27 mouse cellular contexts compared by ENCODE assay signal in genomic region chr4:115832040-115832439, GRCm38 (mm10). TPM values are rescaled to one million over a fixed set of nuclear protein-coding genes. Genes with fewer than 3 reads are reported as not detected.
DNase-seq lines count a peak whose midpoint lies in the region; ATAC-seq and TF ChIP-seq lines count a peak whose summit lies in the region.
"Had no signal": no experiment of that assay in that cellular context is flagged by ENCODE, and none has a peak within 500 bp of the region (broad histone marks: within the 10 kb centered on the region; RNA-seq: fewer than 3 reads in every experiment).

No protein-coding gene starts in this region.

- H3K4me1 ChIP-seq in testis, adult 2 months (ENCODE audit: control insufficient read depth, insufficient read depth, low read length), result peaks cover 11% of the 10 kb centered on the region
- H3K4me1 ChIP-seq in forebrain, embryonic 15.5 days, result peaks cover 13% of the 10 kb centered on the region

- intact Hi-C loops in heart, postnatal 10 days (cut with DNase I), result no loop called here

- WGBS in forebrain, embryonic 15.5 days, result 54% methylated on average over 2 of the region's 2 CpGs

- H3K36me3 ChIP-seq in testis, adult 2 months (ENCODE audit: control insufficient read depth, insufficient read depth, low read length), result no peaks in the 10 kb centered on the region
- no peaks in the 10 kb centered on the region for H3K36me3 ChIP-seq in forebrain, embryonic 15.5 days
- H3K36me3 ChIP-seq: hindbrain, embryonic 15.5 days had no signal

- TF ChIP-seq CTCF in testis, adult 2 months (IDR thresholded peaks at IDR 0.05; ENCODE audit: control insufficient read depth, insufficient read depth, insufficient replicate concordance, low read depth, low read length), result no peak

- no peak overlapping the region for H3K4me2 ChIP-seq in forebrain, embryonic 15.5 days (replicated peaks)
- H3K4me2 ChIP-seq: forebrain, embryonic 13.5 days; heart, embryonic 11.5 days; heart, embryonic 15.5 days; hindbrain, embryonic 15.5 days had no signal

- ATAC-seq in forebrain, embryonic 15.5 days (replicated peaks), result no peak
- no peak for ATAC-seq in cerebellum, adult (ENCODE audit: insufficient number of reproducible peaks, low FRiP score, low TSS enrichment)
- ATAC-seq: forebrain, embryonic 13.5 days; Patski had no signal

- no peaks in the 10 kb centered on the region for H3K9me3 ChIP-seq in forebrain, embryonic 15.5 days
- H3K9me3 ChIP-seq: embryonic facial prominence, embryonic 10.5 days; forebrain, embryonic 13.5 days; heart, embryonic 15.5 days; hindbrain, embryonic 15.5 days had no signal

- no peak overlapping the region for H3K27ac ChIP-seq in testis, adult 2 months (ENCODE audit: control insufficient read depth, insufficient read depth, low read depth, low read length)
- H3K27ac ChIP-seq in forebrain, embryonic 15.5 days (replicated peaks), result no peak overlapping the region
- H3K27ac ChIP-seq: embryonic facial prominence, embryonic 10.5 days; forebrain, embryonic 13.5 days; heart, adult 2 months; heart, embryonic 15.5 days; hindbrain, embryonic 15.5 days had no signal

- H3K9ac ChIP-seq in forebrain, embryonic 15.5 days (replicated peaks), result no peak overlapping the region
- H3K9ac ChIP-seq: forebrain, embryonic 13.5 days; heart, embryonic 15.5 days; hindbrain, embryonic 15.5 days had no signal

- no peaks in the 10 kb centered on the region for H3K27me3 ChIP-seq in testis, adult 2 months (ENCODE audit: control insufficient read depth, insufficient read depth, low read length)
- no peaks in the 10 kb centered on the region for H3K27me3 ChIP-seq in forebrain, embryonic 15.5 days
- H3K27me3 ChIP-seq: CH12.LX; heart, embryonic 15.5 days; hindbrain, embryonic 15.5 days; Patski had no signal

- peak overlapping the region; percentile 7; the same call in 1 of the 2 replicates for H3K4me3 ChIP-seq in testis, adult 2 months (ENCODE audit: control insufficient read depth, low read depth, low read length)
- no peak overlapping the region for H3K4me3 ChIP-seq in forebrain, embryonic 15.5 days
- H3K4me3 ChIP-seq: embryonic facial prominence, embryonic 10.5 days; forebrain, embryonic 13.5 days; heart, adult 2 months; heart, embryonic 15.5 days; hindbrain, embryonic 15.5 days had no signal

- DNase-seq in heart, adult 11 months, result peak; percentile 87
- no peak for DNase-seq in heart, postnatal 10 days
- no peak for DNase-seq in testis, postnatal 10 days (ENCODE audit: low spot score)
- DNase-seq in R1 (ENCODE audit: low read depth, low spot score), result peak; percentile 85
- DNase-seq in layer of hippocampus, adult 9-10 months (ENCODE audit: low spot score), result no peak
- DNase-seq: adrenal gland, postnatal 10 days; cerebellum, adult 18-20 months; cerebellum, adult 9-11 months; cerebellum, postnatal 36 days; gastrocnemius, postnatal 10 days; heart, adult 2 months; kidney, adult 11 months had no signal

- TF ChIP-seq POLR2A in testis, adult 2 months (IDR thresholded peaks at IDR 0.05; ENCODE audit: control insufficient read depth, low read depth, low read length), result no peak

RNA-seq across cellular contexts. Expression of gene Mob3c, which starts 4.1 kb away (rescaled TPM):
- total RNA-seq in heart, postnatal 10 days (2021), result 1 to 10 TPM; 6.1 to 7.0 TPM
- polyA plus RNA-seq in testis, adult 2 months (2012; rRNA removed), result 9.3 and 12.8 TPM in 2 replicates
- 5.2 and 5.9 TPM in 2 replicates for polyA plus RNA-seq in forebrain, embryonic 15.5 days (2015; fragmentation: Nextera tagmentation; extraction: Ambion mirVana)

RNA-seq across cellular contexts. Expression of gene Mknk1, which starts 7.0 kb away (rescaled TPM):
- total RNA-seq in heart, postnatal 10 days (2021), result 10 to 100 TPM; 26.2 to 30.2 TPM
- polyA plus RNA-seq in testis, adult 2 months (2012; rRNA removed), result 29.4 and 31.2 TPM in 2 replicates
- polyA plus RNA-seq in forebrain, embryonic 15.5 days (2015; fragmentation: Nextera tagmentation; extraction: Ambion mirVana), result 22.1 and 24.8 TPM in 2 replicates

RNA-seq across cellular contexts. Expression of gene Atpaf1, which starts 47.4 kb away (rescaled TPM):
- total RNA-seq in heart, postnatal 10 days (2021), result 10 to 100 TPM; 53.1 to 54.6 TPM
- 11.3 and 12.0 TPM in 2 replicates for polyA plus RNA-seq in testis, adult 2 months (2012; rRNA removed)
- 34.6 and 37.5 TPM in 2 replicates for polyA plus RNA-seq in forebrain, embryonic 15.5 days (2015; fragmentation: Nextera tagmentation; extraction: Ambion mirVana)

RNA-seq across cellular contexts. Expression of gene Tex38, which starts 51.2 kb away (rescaled TPM):
- under 1 TPM; 0.35 to 0.67 TPM for total RNA-seq in heart, postnatal 10 days (2021)
- 71.9 and 78.8 TPM in 2 replicates for polyA plus RNA-seq in testis, adult 2 months (2012; rRNA removed)
- 0.59 TPM in 1 of 2 replicates, not detected in the other for polyA plus RNA-seq in forebrain, embryonic 15.5 days (2015; fragmentation: Nextera tagmentation; extraction: Ambion mirVana)
- polyA plus RNA-seq: embryonic facial prominence, embryonic 14.5 days; forebrain, embryonic 13.5 days; heart, embryonic 15.5 days had no signal

RNA-seq across cellular contexts. Expression of gene Kncn, which starts 52.2 kb away (rescaled TPM):
- total RNA-seq in heart, postnatal 10 days (2021), result not detected
- polyA plus RNA-seq in testis, adult 2 months (2012; rRNA removed), result 0.96 and 1.0 TPM in 2 replicates
- polyA plus RNA-seq in forebrain, embryonic 15.5 days (2015; fragmentation: Nextera tagmentation; extraction: Ambion mirVana), result not detected in 2 replicates
- total RNA-seq: adrenal gland, postnatal 10 days; adrenal gland, postnatal 4 days; CH12.LX; gastrocnemius, postnatal 10 days; gastrocnemius, postnatal 4 days; heart, adult 2 months; heart, postnatal 25 days had no signal
- polyA plus RNA-seq: embryonic facial prominence, embryonic 10.5 days; forebrain, embryonic 13.5 days; heart, adult 2 months; heart, embryonic 11.5 days; heart, embryonic 15.5 days; hindbrain, embryonic 11.5 days; Patski had no signal

Comparison
In these comparisons a context has a peak if more than half of its experiments do, and no peak if none do; other contexts are left out.
1. DNase-seq: peak in heart, adult 11 months (single experiment) and R1 (single experiment); none in heart, postnatal 10 days (0 of 2), testis, postnatal 10 days (single experiment) and layer of hippocampus, adult 9-10 months (single experiment).